Mouse (Mus musculus) ES-E14 (cell line): Measurements from ENCODE around the gene Adam33.
"Not testable (repeated sequence)": the region's sequence is repeated elsewhere in the genome, so short reads cannot be mapped to it uniquely, and the experiment has no call there.

Experiments
- MAFK ChIP-seq: IDR thresholded peaks from 2 replicates; pipeline ENCODE4 v1.6.1; 2014; ENCODE audit warnings: mild to moderate bottlenecking, low read depth, low read length, inconsistent platforms; ENCODE audit not compliant: insufficient read depth
- ZNF384 ChIP-seq: IDR thresholded peaks from 2 replicates; pipeline ENCODE4 v1.6.1; 2012; ENCODE audit warnings: low read depth, low read length, inconsistent platforms

DNA sequence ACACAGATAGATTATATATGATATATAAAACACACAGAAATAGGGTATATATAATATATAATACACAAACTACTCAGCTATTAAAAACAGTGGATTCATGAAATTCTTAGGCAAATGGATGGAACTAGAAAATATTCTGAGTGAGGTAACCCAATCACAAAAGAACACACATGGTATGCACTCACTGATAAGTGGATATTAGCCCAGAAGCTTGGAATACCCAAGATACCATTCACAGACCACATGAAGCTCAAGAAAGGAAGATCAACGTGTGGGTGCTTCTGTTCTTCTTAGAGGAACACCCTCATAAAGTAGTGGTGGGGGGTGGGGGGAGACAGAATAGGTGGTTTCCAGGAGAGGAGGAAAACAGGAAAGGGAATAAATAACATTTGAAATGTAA, 32.2 kb downstream of the Adam33 start:
- TF ChIP-seq ZNF384, MAFK: not testable (repeated sequence)
